Mouse (Mus musculus): ENCODE results near the gene Klf1.
A peak's percentile ranks its signal among the peaks of the same experiment; 100 is the strongest.

DNA sequence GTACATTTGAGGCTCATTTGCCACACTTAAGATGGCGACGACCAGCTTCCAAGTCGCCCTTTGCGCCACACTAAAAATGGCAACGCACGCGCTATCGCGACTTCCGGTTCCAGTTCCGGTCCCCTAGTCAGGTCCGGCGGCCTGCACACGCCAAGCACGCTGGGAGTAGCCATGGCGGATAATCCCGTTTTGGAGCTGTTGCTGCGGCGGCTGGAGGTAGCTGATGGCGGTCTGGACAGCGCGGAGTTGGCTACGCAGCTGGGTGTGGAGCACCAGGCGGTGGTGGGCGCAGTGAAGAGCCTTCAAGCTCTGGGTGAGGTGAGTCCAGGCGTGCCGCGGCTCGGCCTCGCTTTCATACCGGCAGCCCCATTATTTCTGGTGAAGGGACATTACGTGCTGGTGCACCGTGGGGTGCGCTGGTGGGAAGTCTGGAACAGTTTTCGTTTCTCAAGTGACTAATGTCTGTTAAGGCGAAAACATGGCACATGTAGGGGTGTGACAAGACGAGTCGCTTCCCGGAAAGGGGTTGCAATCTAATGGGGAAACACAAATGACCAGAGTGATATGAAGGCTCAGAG is 44.8 kb upstream of the Klf1 start, which contains the start of gene Farsa:
- TF ChIP-seq CTCF (conservative IDR thresholded peaks at IDR 0.05 in 1 of 2, IDR thresholded peaks at IDR 0.05 in 1 of 2; ENCODE audit: low read depth in 2 of 2, low read length in 2 of 2) (no peak), MAX (IDR thresholded peaks at IDR 0.05; ENCODE audit: low read length) (peak; percentile 84), POLR2A (IDR thresholded peaks at IDR 0.05; ENCODE audit: low read depth, low read length) (peak; percentile 98), MYC (IDR thresholded peaks at IDR 0.05; ENCODE audit: low read depth, low read length) (peak; percentile 91), BHLHE40 (IDR thresholded peaks at IDR 0.05; ENCODE audit: low read depth, low read length) (peak; percentile 66), EP300 (IDR thresholded peaks at IDR 0.05; ENCODE audit: low read length) (no peak), POLR2AphosphoS2 (IDR thresholded peaks at IDR 0.05; ENCODE audit: low read depth, low read length) (peak; percentile 75; the same call in 1 of the 2 replicates), ELF1 (IDR thresholded peaks at IDR 0.05; ENCODE audit: low read depth, low read length) (peak; percentile 90), SMC3 (IDR thresholded peaks at IDR 0.05; ENCODE audit: low read depth, low read length) (no peak), NRF1 (IDR thresholded peaks at IDR 0.05; ENCODE audit: low read depth, low read length) (peak; percentile 91)
